17 mouse cellular contexts compared by ENCODE assay signal in genomic region chr5:118113043-118113442, GRCm38 (mm10). TPM values are rescaled to one million over a fixed set of nuclear protein-coding genes. Genes with fewer than 3 reads are reported as not detected.
DNase-seq lines count a peak whose midpoint lies in the region; ATAC-seq lines count a peak whose summit lies in the region.
"Had no signal": no experiment of that assay in that cellular context is flagged by ENCODE, and none has a peak within 500 bp of the region (broad histone marks: within the 10 kb centered on the region; RNA-seq: fewer than 3 reads in every experiment).

No protein-coding gene starts in this region.

- no peaks in the 10 kb centered on the region for H3K27me3 ChIP-seq in forebrain, embryonic 12.5 days
- H3K27me3 ChIP-seq in forebrain, embryonic 11.5 days (ENCODE audit: control insufficient read depth, insufficient read depth, low read length), result no peaks in the 10 kb centered on the region
- H3K27me3 ChIP-seq: hindbrain, embryonic 13.5 days; intestine, embryonic 15.5 days had no signal

- no peaks in the 10 kb centered on the region for H3K9me3 ChIP-seq in forebrain, embryonic 12.5 days
- H3K9me3 ChIP-seq in forebrain, embryonic 11.5 days (ENCODE audit: control insufficient read depth, low read length), result no peaks in the 10 kb centered on the region
- H3K9me3 ChIP-seq: hindbrain, embryonic 10.5 days; hindbrain, embryonic 13.5 days; intestine, embryonic 15.5 days had no signal

- peaks cover 43% of the 10 kb centered on the region for H3K36me3 ChIP-seq in forebrain, embryonic 12.5 days (replicated peaks)
- no peaks in the 10 kb centered on the region for H3K36me3 ChIP-seq in forebrain, embryonic 11.5 days (ENCODE audit: control insufficient read depth, insufficient read depth, low read length)

- H3K9ac ChIP-seq in forebrain, embryonic 12.5 days, result no peak overlapping the region
- H3K9ac ChIP-seq in forebrain, embryonic 11.5 days (ENCODE audit: low read length), result no peak overlapping the region
- H3K9ac ChIP-seq: hindbrain, embryonic 13.5 days; intestine, embryonic 15.5 days had no signal

- H3K4me1 ChIP-seq in forebrain, embryonic 12.5 days, result peaks cover 22% of the 10 kb centered on the region
- 0 out of 2 replicates have a peak, but pooled peaks cover 2% of the 10 kb centered on the region for H3K4me1 ChIP-seq in forebrain, embryonic 11.5 days (replicated peaks; ENCODE audit: control insufficient read depth, insufficient read depth, low read length)

- no peak overlapping the region for H3K4me2 ChIP-seq in forebrain, embryonic 12.5 days
- no peak overlapping the region for H3K4me2 ChIP-seq in forebrain, embryonic 11.5 days (ENCODE audit: low read depth, low read length, severe bottlenecking)
- H3K4me2 ChIP-seq: heart, embryonic 11.5 days; hindbrain, embryonic 13.5 days; intestine, embryonic 15.5 days had no signal

- 0 out of 2 replicates have a peak overlapping the region, but pooled peaks have one; percentile 25 for H3K27ac ChIP-seq in forebrain, embryonic 12.5 days
- no peak overlapping the region for H3K27ac ChIP-seq in forebrain, embryonic 11.5 days (ENCODE audit: low read depth, low read length)
- H3K27ac ChIP-seq: gastrocnemius, adult 2 months; hindbrain, embryonic 10.5 days; hindbrain, embryonic 13.5 days; intestine, embryonic 15.5 days had no signal

- 94% methylated on average over 7 of the region's 7 CpGs for WGBS in forebrain, embryonic 12.5 days
- WGBS in forebrain, embryonic 11.5 days, result 92% methylated on average over 7 of the region's 7 CpGs

- no peak overlapping the region for H3K4me3 ChIP-seq in forebrain, embryonic 12.5 days (replicated peaks)
- no peak overlapping the region for H3K4me3 ChIP-seq in forebrain, embryonic 11.5 days (ENCODE audit: low read depth, low read length)
- H3K4me3 ChIP-seq: gastrocnemius, adult 2 months; hindbrain, embryonic 10.5 days; hindbrain, embryonic 13.5 days; intestine, embryonic 15.5 days had no signal

- ATAC-seq in forebrain, embryonic 12.5 days (ENCODE audit: low FRiP score), result no peak
- no peak for ATAC-seq in forebrain, embryonic 11.5 days (replicated peaks; ENCODE audit: low FRiP score)
- peak; percentile 24; the same call in 1 of the 2 replicates for ATAC-seq in frontal cortex, adult (ENCODE audit: low TSS enrichment)
- ATAC-seq: activated CD4-positive, CD25-positive, alpha-beta regulatory T cell, adult 4 months; intestine, embryonic 15.5 days had no signal

- no peak for DNase-seq in forebrain, embryonic 11.5 days (ENCODE audit: low spot score)
- no peak for DNase-seq in frontal cortex, postnatal 10 days (ENCODE audit: low spot score in 2 of 2)
- DNase-seq in brain, adult 2 months (ENCODE audit: low read depth, low spot score), result peak; percentile 51
- DNase-seq in kidney, adult 9 months, result no peak
- DNase-seq: adrenal gland, adult 8-10 months; adrenal gland, postnatal 25 days; cerebellum, adult 9-10 months; gastrocnemius, adult 2 months; heart, adult 11 months; kidney, adult 11 months had no signal

RNA-seq across cellular contexts. Expression of gene Fbxw8, which starts 42.2 kb away (rescaled TPM):
- 41.5 and 41.7 TPM in 2 replicates for polyA plus RNA-seq in forebrain, embryonic 12.5 days (2016; fragmentation: Nextera tagmentation; extraction: Ambion mirVana)
- polyA plus RNA-seq in forebrain, embryonic 11.5 days (2014; fragmentation: Nextera tagmentation; extraction: Ambion mirVana), result 27.6 and 28.5 TPM in 2 replicates

RNA-seq across cellular contexts. Expression of gene Hrk, which starts 51.4 kb away (rescaled TPM):
- polyA plus RNA-seq in forebrain, embryonic 12.5 days (2016; fragmentation: Nextera tagmentation; extraction: Ambion mirVana), result 0.46 and 0.52 TPM in 2 replicates
- polyA plus RNA-seq in forebrain, embryonic 11.5 days (2014; fragmentation: Nextera tagmentation; extraction: Ambion mirVana), result 0.09 and 0.20 TPM in 2 replicates
- polyA plus RNA-seq: heart, embryonic 11.5 days had no signal
